Mouse (Mus musculus): ENCODE measurements at regions not wholly inside any gene's neighbourhood (a gene's known extent, or its start where the extent isn't known, plus 50 kb on each side); places are given as distances from the start of the nearest gene placed in this dataset.

- DNase-seq = no peak
Measured at GRCm38 (mm10) chr12:106429991-106430390, 420.0 kb downstream of the Vrk1 start.

GRCm38 (mm10) chr12:106445151-106445550 lies 435.1 kb downstream of the Vrk1 start:
- DNase-seq = no peak

GRCm38 (mm10) chr12:106445976-106446375 lies 435.9 kb downstream of the Vrk1 start:
- DNase-seq = no peak

- DNase-seq = no peak
Measured at GRCm38 (mm10) chr12:106446876-106447532, 437.0 kb downstream of the Vrk1 start.

- DNase-seq = no peak
Measured at GRCm38 (mm10) chr12:106448551-106448950, 438.5 kb downstream of the Vrk1 start.

GRCm38 (mm10) chr12:106453491-106453890 lies 443.5 kb downstream of the Vrk1 start:
- DNase-seq = no peak

GRCm38 (mm10) chr12:106458215-106458614 lies 448.2 kb downstream of the Vrk1 start:
- no peak for DNase-seq

GRCm38 (mm10) chr12:106460650-106461049 lies 450.6 kb downstream of the Vrk1 start:
- no peak for DNase-seq

GRCm38 (mm10) chr12:106462281-106462680 lies 452.3 kb downstream of the Vrk1 start:
- DNase-seq = no peak

- no peak for DNase-seq
Measured at GRCm38 (mm10) chr12:106464701-106465100, 454.7 kb downstream of the Vrk1 start.

GRCm38 (mm10) chr12:106468173-106468860 lies 458.3 kb downstream of the Vrk1 start:
- DNase-seq = no peak

GRCm38 (mm10) chr12:106474501-106475165 lies 464.6 kb downstream of the Vrk1 start:
- peak; percentile 40 for DNase-seq

GRCm38 (mm10) chr12:106475486-106476050 lies 465.5 kb downstream of the Vrk1 start:
- no peak for DNase-seq

GRCm38 (mm10) chr12:106477040-106477665 lies 467.1 kb downstream of the Vrk1 start:
- DNase-seq = no peak

- no peak for DNase-seq
Measured at GRCm38 (mm10) chr12:106477731-106478130, 467.7 kb downstream of the Vrk1 start.

- DNase-seq = no peak
Measured at GRCm38 (mm10) chr12:106478381-106478781, 468.4 kb downstream of the Vrk1 start.

GRCm38 (mm10) chr12:106479067-106479877 lies 469.2 kb downstream of the Vrk1 start:
- DNase-seq = no peak

GRCm38 (mm10) chr12:106479878-106480194 lies 469.8 kb downstream of the Vrk1 start:
- DNase-seq = no peak

GRCm38 (mm10) chr12:106480281-106481060 lies 470.4 kb downstream of the Vrk1 start:
- DNase-seq = no peak

GRCm38 (mm10) chr12:106501622-106502327 lies 491.7 kb downstream of the Vrk1 start:
- no peak for DNase-seq

- no peak for DNase-seq
Measured at GRCm38 (mm10) chr12:106504285-106504684, 494.3 kb downstream of the Vrk1 start.
